Comparison of ENCODE assay signal across 8 mouse cellular contexts in genomic region chr17:31693330-31694022, GRCm38 (mm10). TPM values are rescaled to one million over a fixed set of nuclear protein-coding genes. Genes with fewer than 3 reads are reported as not detected.
DNase-seq lines count a peak whose midpoint lies in the region; ATAC-seq and TF ChIP-seq lines count a peak whose summit lies in the region.

No protein-coding gene starts in this region.

- no peaks in the 10 kb centered on the region for H3K27me3 ChIP-seq in C2C12 (ENCODE audit: control insufficient read depth, insufficient read depth, insufficient read length)
- H3K27me3 ChIP-seq in forebrain, embryonic 11.5 days (ENCODE audit: control insufficient read depth, insufficient read depth, low read length): no peaks in the 10 kb centered on the region
- no peaks in the 10 kb centered on the region for H3K27me3 ChIP-seq in heart, embryonic 16.5 days (ENCODE audit: control insufficient read depth, insufficient read depth, low read length)
- no peaks in the 10 kb centered on the region for H3K27me3 ChIP-seq in liver, embryonic 14.5 days (ENCODE audit: control insufficient read depth, insufficient read depth, low read length)
- no peaks in the 10 kb centered on the region for H3K27me3 ChIP-seq in neural tube, embryonic 11.5 days (ENCODE audit: control insufficient read depth, insufficient read depth, low read length)
- H3K27me3 ChIP-seq in stomach, embryonic 16.5 days (ENCODE audit: control insufficient read depth, insufficient read depth, low read length): no peaks in the 10 kb centered on the region

- no peaks in the 10 kb centered on the region for H3K79me2 ChIP-seq in C2C12 (ENCODE audit: control insufficient read depth, insufficient read depth)

- H3ac ChIP-seq in C2C12 (ENCODE audit: control insufficient read depth, insufficient read length, low read depth): no peak overlapping the region

- no peaks in the 10 kb centered on the region for H3K79me3 ChIP-seq in C2C12 (ENCODE audit: low read depth)

- H3K4me2 ChIP-seq in forebrain, embryonic 11.5 days (ENCODE audit: low read depth, low read length, severe bottlenecking): peak overlapping the region; percentile 37; the same call in 1 of the 2 replicates
- H3K4me2 ChIP-seq in heart, embryonic 16.5 days (ENCODE audit: low read depth, low read length): peak overlapping the region; percentile 54
- peak overlapping the region; percentile 29; the same call in 1 of the 2 replicates for H3K4me2 ChIP-seq in liver, embryonic 14.5 days (ENCODE audit: low read depth)
- H3K4me2 ChIP-seq in neural tube, embryonic 11.5 days (ENCODE audit: low read depth): peak overlapping the region; percentile 40
- peak overlapping the region; percentile 46 for H3K4me2 ChIP-seq in stomach, embryonic 16.5 days (ENCODE audit: low read depth, low read length)

- H3K27ac ChIP-seq in forebrain, embryonic 11.5 days (ENCODE audit: low read depth, low read length): no peak overlapping the region
- H3K27ac ChIP-seq in heart, embryonic 16.5 days (ENCODE audit: low read length): no peak overlapping the region
- H3K27ac ChIP-seq in liver, embryonic 14.5 days: no peak overlapping the region
- no peak overlapping the region for H3K27ac ChIP-seq in neural tube, embryonic 11.5 days (ENCODE audit: low read depth, low read length)
- H3K27ac ChIP-seq in stomach, embryonic 16.5 days (ENCODE audit: low read length): no peak overlapping the region; the same call in 1 of the 2 replicates

- H3K4me3 ChIP-seq in C2C12 (ENCODE audit: insufficient read depth, poor library complexity, severe bottlenecking): no peak overlapping the region
- H3K4me3 ChIP-seq in forebrain, embryonic 11.5 days (ENCODE audit: low read depth, low read length): 0 out of 2 replicates have a peak overlapping the region, but pooled peaks have one; percentile 12
- 0 out of 2 replicates have a peak overlapping the region, but pooled peaks have one; percentile 9 for H3K4me3 ChIP-seq in heart, embryonic 16.5 days (ENCODE audit: low read length)
- no peak overlapping the region for H3K4me3 ChIP-seq in liver, embryonic 14.5 days (ENCODE audit: insufficient read depth in 1 of 2, low read depth in 2 of 2, low read length in 2 of 2)
- H3K4me3 ChIP-seq in neural tube, embryonic 11.5 days (ENCODE audit: low read depth, low read length): no peak overlapping the region
- H3K4me3 ChIP-seq in stomach, embryonic 16.5 days (replicated peaks; ENCODE audit: low read length): no peak overlapping the region; the same call in 1 of the 2 replicates

- TF ChIP-seq CTCF in C2C12 (IDR thresholded peaks at IDR 0.05; ENCODE audit: control insufficient read depth, insufficient read depth, insufficient read length): peak; percentile 69
- peak; percentile 88 for TF ChIP-seq CTCF in liver, embryonic 14.5 days (IDR thresholded peaks at IDR 0.05; ENCODE audit: low read depth)

- H3K9ac ChIP-seq in forebrain, embryonic 11.5 days (ENCODE audit: low read length): no peak overlapping the region; the same call in 1 of the 2 replicates
- H3K9ac ChIP-seq in heart, embryonic 16.5 days (ENCODE audit: low read length): no peak overlapping the region; the same call in 1 of the 2 replicates
- H3K9ac ChIP-seq in liver, embryonic 14.5 days (replicated peaks): no peak overlapping the region
- peak overlapping the region; percentile 14; the same call in 1 of the 2 replicates for H3K9ac ChIP-seq in neural tube, embryonic 11.5 days (ENCODE audit: low read length)
- H3K9ac ChIP-seq in stomach, embryonic 16.5 days (ENCODE audit: low read length): no peak overlapping the region

- no peaks in the 10 kb centered on the region for H3K9me3 ChIP-seq in forebrain, embryonic 11.5 days (ENCODE audit: control insufficient read depth, low read length)
- H3K9me3 ChIP-seq in heart, embryonic 16.5 days (replicated peaks; ENCODE audit: control insufficient read depth, low read length): no peaks in the 10 kb centered on the region
- no peaks in the 10 kb centered on the region for H3K9me3 ChIP-seq in liver, embryonic 14.5 days (ENCODE audit: control insufficient read depth, low read length)
- H3K9me3 ChIP-seq in neural tube, embryonic 11.5 days (ENCODE audit: control insufficient read depth, low read length): no peaks in the 10 kb centered on the region
- H3K9me3 ChIP-seq in stomach, embryonic 16.5 days (replicated peaks; ENCODE audit: control insufficient read depth, low read length): no peaks in the 10 kb centered on the region

- H3K4me1 ChIP-seq in forebrain, embryonic 11.5 days (replicated peaks; ENCODE audit: control insufficient read depth, insufficient read depth, low read length): peaks cover 7% of the 10 kb centered on the region; the same call in 1 of the 2 replicates
- H3K4me1 ChIP-seq in heart, embryonic 16.5 days (ENCODE audit: control insufficient read depth, insufficient read depth, low read length): peaks cover 11% of the 10 kb centered on the region
- peaks cover 0 to 6% of the 10 kb centered on the region in 2 experiments; a peak in 2 of 4 replicates for H3K4me1 ChIP-seq in liver, embryonic 14.5 days (replicated peaks; ENCODE audit: control insufficient read depth in 2 of 2, insufficient read depth in 2 of 2, low read length in 1 of 2)
- 0 out of 2 replicates have a peak, but pooled peaks cover 2% of the 10 kb centered on the region for H3K4me1 ChIP-seq in neural tube, embryonic 11.5 days (ENCODE audit: control insufficient read depth, insufficient read depth, low read length)
- peaks cover 12% of the 10 kb centered on the region for H3K4me1 ChIP-seq in stomach, embryonic 16.5 days (ENCODE audit: control insufficient read depth, insufficient read depth, low read length)

- no peaks in the 10 kb centered on the region for H3K36me3 ChIP-seq in C2C12 (ENCODE audit: control insufficient read depth, insufficient read depth)
- no peaks in the 10 kb centered on the region for H3K36me3 ChIP-seq in forebrain, embryonic 11.5 days (ENCODE audit: control insufficient read depth, insufficient read depth, low read length)
- no peaks in the 10 kb centered on the region for H3K36me3 ChIP-seq in heart, embryonic 16.5 days (ENCODE audit: control insufficient read depth, insufficient read depth)
- H3K36me3 ChIP-seq in liver, embryonic 14.5 days (replicated peaks; ENCODE audit: control insufficient read depth, insufficient read depth, low read depth): no peaks in the 10 kb centered on the region
- H3K36me3 ChIP-seq in neural tube, embryonic 11.5 days (ENCODE audit: control insufficient read depth, insufficient read depth, low read length): no peaks in the 10 kb centered on the region
- H3K36me3 ChIP-seq in stomach, embryonic 16.5 days (ENCODE audit: control insufficient read depth, insufficient read depth, low read length): no peaks in the 10 kb centered on the region

- peak; percentile 80 for DNase-seq in brain, adult 2 months (ENCODE audit: low read depth, low spot score)
- peak; percentile 92 for DNase-seq in forebrain, embryonic 11.5 days (ENCODE audit: low spot score)
- peak; percentile 79 to 91 for DNase-seq in kidney, postnatal 36 days
- DNase-seq in liver, embryonic 14.5 days (ENCODE audit: low read depth in 3 of 3, low spot score in 3 of 3): peak in 2 of 3 experiments; percentile 29 to 35
- peak; percentile 82 for DNase-seq in neural tube, embryonic 11.5 days (ENCODE audit: low spot score)

- no peak for TF ChIP-seq EP300 in liver, embryonic 14.5 days (IDR thresholded peaks at IDR 0.05; ENCODE audit: low read depth)

- WGBS in forebrain, embryonic 11.5 days: 5% methylated on average over 20 of the region's 20 CpGs
- 3% methylated on average over 20 of the region's 20 CpGs for WGBS in heart, embryonic 16.5 days
- 3% methylated on average over 20 of the region's 20 CpGs for WGBS in liver, embryonic 14.5 days (ENCODE audit: insufficient replicate concordance)
- 3% methylated on average over 20 of the region's 20 CpGs for WGBS in neural tube, embryonic 11.5 days
- WGBS in stomach, embryonic 16.5 days: 5% methylated on average over 20 of the region's 20 CpGs

- ATAC-seq in forebrain, embryonic 11.5 days (replicated peaks; ENCODE audit: low FRiP score): peak; percentile 83
- ATAC-seq in heart, embryonic 16.5 days (replicated peaks; ENCODE audit: extremely low read depth, insufficient read depth, low FRiP score): peak; percentile 55
- no peak for ATAC-seq in liver, embryonic 14.5 days (ENCODE audit: insufficient read depth)
- ATAC-seq in neural tube, embryonic 11.5 days (ENCODE audit: insufficient read depth, low FRiP score, low TSS enrichment): peak; percentile 55; the same call in 1 of the 2 replicates
- ATAC-seq in stomach, embryonic 16.5 days (ENCODE audit: insufficient read depth, low FRiP score): peak; percentile 73; the same call in 1 of the 2 replicates

TF ChIP-seq in C2C12, 6 proteins besides CTCF, POLR2A, EP300 and RAD21 (continues in another document):
- TF ChIP-seq USF1 (IDR thresholded peaks at IDR 0.05; ENCODE audit: low read depth): no peak

RNA-seq across cellular contexts. Expression of gene Cryaa, which starts 15.9 kb away (rescaled TPM):
- polyA plus RNA-seq in C2C12 (2012; fragmentation: generic; extraction: Trizol): not detected
- polyA plus RNA-seq in forebrain, embryonic 11.5 days (2014; fragmentation: Nextera tagmentation; extraction: Ambion mirVana): not detected in 2 replicates
- polyA plus RNA-seq in heart, embryonic 16.5 days (2015; fragmentation: Nextera tagmentation; extraction: Ambion mirVana): 0.21 TPM in 1 of 2 replicates, not detected in the other
- polyA plus RNA-seq in liver, embryonic 14.5 days (2012; rRNA removed): not detected in 2 replicates
- not detected in 2 replicates for polyA plus RNA-seq in liver, embryonic 14.5 days (2014; fragmentation: Nextera tagmentation; extraction: Ambion mirVana)
- not detected in 2 replicates for polyA plus RNA-seq in neural tube, embryonic 11.5 days (2014; fragmentation: Nextera tagmentation; extraction: Ambion mirVana)
- polyA plus RNA-seq in stomach, embryonic 16.5 days (2015; fragmentation: Nextera tagmentation; extraction: Ambion mirVana): 0.13 and 0.62 TPM in 2 replicates

RNA-seq across cellular contexts. Expression of gene U2af1, which starts 34.8 kb away (rescaled TPM):
- polyA plus RNA-seq in C2C12 (2012; fragmentation: generic; extraction: Trizol): 283 TPM
- 212 and 213 TPM in 2 replicates for polyA plus RNA-seq in forebrain, embryonic 11.5 days (2014; fragmentation: Nextera tagmentation; extraction: Ambion mirVana)
- 187 and 204 TPM in 2 replicates for polyA plus RNA-seq in heart, embryonic 16.5 days (2015; fragmentation: Nextera tagmentation; extraction: Ambion mirVana)
- 90.4 and 145 TPM in 2 replicates for polyA plus RNA-seq in liver, embryonic 14.5 days (2012; rRNA removed)
- 83.3 and 83.8 TPM in 2 replicates for polyA plus RNA-seq in liver, embryonic 14.5 days (2014; fragmentation: Nextera tagmentation; extraction: Ambion mirVana)
- polyA plus RNA-seq in neural tube, embryonic 11.5 days (2014; fragmentation: Nextera tagmentation; extraction: Ambion mirVana): 196 and 205 TPM in 2 replicates
- 236 and 261 TPM in 2 replicates for polyA plus RNA-seq in stomach, embryonic 16.5 days (2015; fragmentation: Nextera tagmentation; extraction: Ambion mirVana)

RNA-seq across cellular contexts. Expression of gene Cbs, which starts 56.4 kb away (rescaled TPM):
- 0.25 TPM for polyA plus RNA-seq in C2C12 (2012; fragmentation: generic; extraction: Trizol)
- 1.4 and 1.9 TPM in 2 replicates for polyA plus RNA-seq in forebrain, embryonic 11.5 days (2014; fragmentation: Nextera tagmentation; extraction: Ambion mirVana)
- polyA plus RNA-seq in heart, embryonic 16.5 days (2015; fragmentation: Nextera tagmentation; extraction: Ambion mirVana): 0.82 and 0.88 TPM in 2 replicates
- 14.6 and 15.7 TPM in 2 replicates for polyA plus RNA-seq in liver, embryonic 14.5 days (2012; rRNA removed)
- 13.1 and 14.9 TPM in 2 replicates for polyA plus RNA-seq in liver, embryonic 14.5 days (2014; fragmentation: Nextera tagmentation; extraction: Ambion mirVana)
- polyA plus RNA-seq in neural tube, embryonic 11.5 days (2014; fragmentation: Nextera tagmentation; extraction: Ambion mirVana): 1.3 and 2.4 TPM in 2 replicates
- 25.0 and 25.6 TPM in 2 replicates for polyA plus RNA-seq in stomach, embryonic 16.5 days (2015; fragmentation: Nextera tagmentation; extraction: Ambion mirVana)

Comparison
In these comparisons a context has a peak if more than half of its experiments do, and no peak if none do; other contexts are left out.
1. H3K4me3 ChIP-seq: peak in forebrain, embryonic 11.5 days (single experiment) and heart, embryonic 16.5 days (single experiment); none in C2C12 (single experiment), liver, embryonic 14.5 days (0 of 2), neural tube, embryonic 11.5 days (single experiment) and stomach, embryonic 16.5 days (single experiment).
2. DNase-seq: peak in every context shown above with its lines; median percentile 92 in forebrain, embryonic 11.5 days; 85 in kidney, postnatal 36 days; 82 in neural tube, embryonic 11.5 days; 80 in brain, adult 2 months; 32 in liver, embryonic 14.5 days.
3. Peak in every context shown above with its lines, with median percentiles within 50 percentile points of each other: H3K4me2 ChIP-seq.